Mouse (Mus musculus) mature B cell (primary cell): ENCODE data around the gene Cers6.

ENCODE experiments used
- in situ Hi-C: fragments of 300-500 bp; cut with MboI; formaldehyde crosslinking; loops from 2 replicates; pipeline ENCODE4 v1.14.3; 2019

The Cers6 gene

DNA sequence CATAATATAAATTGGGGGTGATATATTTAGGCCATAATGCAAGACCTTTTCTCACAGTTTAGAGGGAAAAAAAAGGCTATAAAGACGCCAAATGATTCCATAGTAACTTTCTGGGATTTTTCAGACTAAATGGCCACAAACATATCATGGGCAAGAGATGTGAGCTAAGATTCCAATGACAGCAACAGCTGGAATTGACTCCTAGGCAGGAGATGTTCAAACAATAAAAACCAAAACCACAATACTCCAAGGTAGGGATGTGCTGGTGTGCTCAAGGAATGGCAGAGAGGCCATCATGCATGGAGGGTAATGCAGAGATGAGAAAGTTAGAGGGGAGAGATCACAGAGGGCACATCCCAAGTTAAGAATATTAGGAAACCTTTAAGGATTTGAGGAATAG, 257.8 kb downstream of the Cers6 start:
- in situ Hi-C loops: no loop called here

DNA sequence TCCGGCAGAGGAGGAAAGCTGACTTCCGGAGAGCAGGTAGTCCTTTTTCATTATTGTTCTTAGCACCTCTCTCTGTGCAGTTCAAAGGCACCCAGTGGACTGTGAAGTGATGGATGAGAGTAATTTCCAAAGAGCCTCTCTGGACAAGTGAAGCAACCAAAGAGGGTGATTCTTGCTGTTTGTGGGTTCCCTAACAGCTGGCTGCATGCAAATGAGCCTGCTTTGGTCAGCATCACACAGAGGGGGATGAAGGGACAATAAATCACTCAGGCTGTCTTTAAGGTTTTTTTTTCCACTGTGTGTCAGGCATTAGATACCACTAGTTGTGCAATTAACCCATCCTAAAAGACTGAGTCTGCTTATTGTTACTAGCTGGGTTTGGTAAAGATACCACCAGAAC, 258.5 kb downstream of the Cers6 start:
- in situ Hi-C loops: no loop called here

DNA sequence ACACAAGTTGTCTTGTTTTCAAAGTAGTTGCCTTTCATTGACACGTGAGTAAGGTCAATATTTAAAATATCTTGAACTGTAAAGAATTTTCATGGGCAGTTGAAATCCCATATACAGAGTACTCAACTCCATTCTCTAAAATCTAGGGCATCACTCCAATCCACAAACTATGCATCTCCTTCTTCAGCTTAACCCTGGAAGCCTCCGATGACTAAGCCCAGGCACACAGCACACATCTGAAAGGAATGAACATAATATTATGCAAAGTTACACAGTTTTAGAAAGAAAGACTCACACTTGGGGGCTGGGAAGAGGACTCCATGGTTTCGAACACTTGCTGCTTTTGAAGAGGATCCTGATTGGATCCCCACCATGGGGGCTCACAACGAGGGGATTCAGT, 260.4 kb downstream of the Cers6 start:
- in situ Hi-C loops: no loop called here

DNA sequence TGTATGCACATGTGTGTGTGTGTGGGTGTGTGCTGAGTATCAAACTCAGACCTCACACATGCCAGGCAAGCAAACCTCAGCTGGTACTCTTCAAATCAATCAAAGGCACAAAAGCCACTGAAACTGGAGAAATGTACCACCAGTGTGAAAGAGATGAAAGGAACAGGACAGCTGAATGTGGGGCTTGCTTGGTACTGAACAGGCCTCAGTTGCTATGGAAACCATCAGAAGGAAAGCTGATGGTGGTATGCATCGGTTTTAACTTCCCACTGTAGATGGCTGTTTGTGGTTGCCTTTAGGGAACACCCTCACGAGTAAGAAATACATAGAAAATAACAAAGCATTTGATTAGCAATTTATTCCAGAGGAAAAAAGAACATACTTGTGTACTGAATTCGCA, 264.2 kb downstream of the Cers6 start:
- in situ Hi-C loops: no loop called here

DNA sequence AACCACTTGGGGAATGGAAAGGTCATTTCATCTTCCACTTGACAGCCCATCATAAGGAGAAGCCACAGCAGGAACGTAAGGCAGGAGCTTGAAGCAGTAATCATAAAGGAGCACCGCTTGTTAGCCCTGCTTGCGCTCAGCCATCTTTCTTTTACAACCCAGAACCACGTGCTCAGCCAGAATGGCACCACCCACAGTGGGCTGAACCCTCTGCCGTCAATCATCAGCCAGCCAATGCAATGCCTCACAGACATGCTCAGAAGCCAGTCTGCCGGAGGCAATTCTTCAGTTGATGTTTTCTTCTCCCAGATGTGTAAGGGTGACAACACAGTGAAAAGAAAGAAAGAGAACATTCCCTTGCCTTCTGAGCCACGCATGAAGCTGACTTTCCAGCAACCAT, 267.1 kb downstream of the Cers6 start:
- in situ Hi-C loops: no loop called here

DNA sequence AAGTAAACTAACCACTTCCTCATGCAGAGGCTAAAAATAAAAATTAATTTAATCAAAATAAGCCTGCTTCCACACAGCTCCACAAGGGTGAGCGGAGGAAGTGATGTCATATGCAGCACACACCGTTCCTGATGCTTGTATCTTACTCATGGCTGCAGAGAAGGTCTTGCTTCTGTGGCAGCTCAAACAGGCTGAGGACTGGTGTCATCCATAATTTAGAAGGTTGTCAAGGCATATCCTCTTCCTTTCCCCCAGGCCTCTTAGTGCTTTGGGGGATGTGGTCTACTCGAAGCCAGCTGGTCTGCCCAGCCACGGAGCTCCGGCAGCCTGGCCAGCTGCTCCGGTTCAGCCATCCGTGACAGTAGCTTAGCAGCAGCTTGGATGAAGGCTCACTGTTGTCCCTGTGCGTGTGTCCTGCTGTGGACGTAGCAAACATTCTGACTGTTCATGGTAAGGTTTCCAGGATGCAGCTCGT, 267.7 kb downstream of the Cers6 start:
- in situ Hi-C loops: no loop called here

DNA sequence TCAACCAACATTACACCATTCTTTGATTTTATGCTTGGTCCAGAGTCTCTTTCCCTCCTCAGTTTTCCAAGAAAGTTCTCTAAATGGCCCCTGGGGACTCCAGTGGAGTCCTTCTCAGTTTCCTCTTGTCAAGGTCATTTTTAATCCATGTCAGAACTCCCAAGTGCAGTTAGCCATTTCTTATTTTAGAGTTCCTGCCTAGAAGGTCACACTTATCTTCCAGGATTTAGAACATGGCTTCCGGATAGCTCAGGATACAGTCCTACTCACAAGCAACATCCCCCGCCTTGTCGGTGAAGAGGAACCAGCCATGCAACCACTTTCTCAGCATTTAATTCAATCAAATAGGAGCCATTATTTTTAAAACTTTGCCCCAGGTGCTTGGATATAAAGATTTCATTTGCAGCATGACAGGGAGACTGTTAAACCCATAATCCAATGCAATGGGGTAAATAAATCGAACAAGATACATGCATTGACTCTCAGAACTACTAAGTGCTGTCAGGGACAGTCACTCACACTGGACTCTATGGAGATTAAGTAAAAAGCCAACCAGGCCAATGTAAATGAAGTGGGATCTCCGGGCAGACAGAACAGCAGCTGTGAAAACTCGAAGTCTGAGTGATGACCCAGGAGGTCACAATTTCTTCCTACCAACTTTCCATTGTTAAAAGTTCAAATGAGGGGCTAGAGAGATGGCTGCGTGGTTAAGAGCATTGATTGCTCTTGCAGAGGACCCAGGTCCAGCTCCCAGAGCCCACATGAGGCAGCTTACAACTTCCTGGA, 268.4 kb downstream of the Cers6 start:
- in situ Hi-C loops: no loop called here

DNA sequence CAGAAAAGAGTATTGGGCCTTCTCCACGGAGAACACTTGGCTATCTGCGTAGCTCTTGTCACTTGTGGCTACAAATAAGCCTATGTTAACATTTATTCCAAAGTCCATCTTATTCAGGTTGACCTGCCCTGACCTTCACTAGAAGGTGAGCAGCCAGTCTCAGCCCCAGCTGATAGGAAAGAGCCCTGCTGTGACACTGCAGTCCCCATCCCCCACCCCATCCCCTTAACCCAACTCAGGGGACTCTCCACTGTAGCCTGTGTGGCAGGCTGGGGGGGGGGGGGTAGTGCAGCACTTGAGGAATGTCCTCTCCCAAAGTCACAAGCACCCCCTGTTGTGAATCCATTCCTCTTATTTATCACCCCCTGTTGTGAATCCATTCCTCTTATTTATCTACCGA, 270.8 kb downstream of the Cers6 start:
- in situ Hi-C loops: no loop called here

DNA sequence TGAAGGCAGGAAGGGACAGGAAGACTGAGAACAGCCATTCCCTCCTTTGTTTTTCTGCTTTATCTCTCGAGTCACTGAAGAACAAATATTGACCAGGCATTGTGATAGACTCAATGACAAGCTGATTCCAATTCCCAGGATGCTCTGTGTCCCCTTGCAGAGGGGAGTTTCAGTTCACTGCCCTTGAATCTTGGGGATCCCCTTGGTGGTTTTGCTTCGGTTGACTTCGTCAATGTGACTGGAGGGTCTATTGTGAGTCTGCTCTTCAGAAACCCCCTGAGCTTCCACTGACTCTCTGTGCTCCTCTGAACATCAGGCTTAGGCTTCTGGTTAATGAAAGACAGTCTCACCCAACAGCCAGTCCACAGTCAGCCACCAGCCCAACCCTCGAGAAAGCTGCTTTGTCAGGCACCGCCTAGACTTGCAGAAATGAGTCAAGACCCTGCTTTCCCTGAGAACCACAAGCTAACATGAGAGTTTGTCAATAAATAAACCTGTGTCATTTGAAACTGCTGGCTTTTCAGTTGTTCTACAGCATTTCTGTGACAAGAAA, 271.3 kb downstream of the Cers6 start:
- in situ Hi-C loops: no loop called here

DNA sequence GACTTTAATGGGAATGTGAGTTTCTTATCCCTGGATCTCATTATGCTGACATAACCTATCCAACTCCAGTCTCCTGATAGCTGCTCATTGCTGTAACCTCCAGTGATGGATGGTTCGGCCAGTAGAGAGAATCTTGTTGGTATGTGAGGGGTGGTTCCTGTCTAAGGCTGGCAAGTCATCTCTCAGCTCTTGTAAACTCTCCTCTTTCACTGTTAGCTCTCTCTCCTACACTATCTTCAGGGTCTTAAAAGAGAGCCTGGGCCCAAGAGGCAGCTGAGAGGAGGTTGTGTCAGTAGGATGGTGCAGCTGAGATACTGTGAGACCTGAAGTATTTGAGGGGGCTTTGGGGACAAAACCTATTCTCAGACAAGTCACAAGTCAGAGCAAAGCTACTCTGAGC, 272.9 kb downstream of the Cers6 start:
- in situ Hi-C loops: no loop called here

DNA sequence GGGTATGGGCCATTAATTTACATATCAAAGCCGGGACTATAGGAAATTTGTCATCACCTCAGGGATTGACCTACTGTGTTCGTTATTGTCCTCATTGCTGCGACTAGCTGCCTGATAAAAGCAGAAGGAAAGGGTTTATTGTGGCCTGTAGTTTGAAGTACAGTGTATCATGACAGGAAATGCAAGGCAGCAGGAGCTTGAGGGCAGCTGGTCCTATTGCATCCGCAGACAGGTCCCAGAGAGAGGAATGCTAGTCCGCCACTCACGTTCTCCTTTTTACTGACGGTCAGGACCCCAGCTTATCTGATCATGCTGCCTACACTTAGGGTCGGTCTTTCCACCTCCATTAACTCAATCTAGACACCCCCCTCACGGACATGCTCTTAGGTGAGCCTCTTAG, 273.7 kb downstream of the Cers6 start:
- in situ Hi-C loops: no loop called here

DNA sequence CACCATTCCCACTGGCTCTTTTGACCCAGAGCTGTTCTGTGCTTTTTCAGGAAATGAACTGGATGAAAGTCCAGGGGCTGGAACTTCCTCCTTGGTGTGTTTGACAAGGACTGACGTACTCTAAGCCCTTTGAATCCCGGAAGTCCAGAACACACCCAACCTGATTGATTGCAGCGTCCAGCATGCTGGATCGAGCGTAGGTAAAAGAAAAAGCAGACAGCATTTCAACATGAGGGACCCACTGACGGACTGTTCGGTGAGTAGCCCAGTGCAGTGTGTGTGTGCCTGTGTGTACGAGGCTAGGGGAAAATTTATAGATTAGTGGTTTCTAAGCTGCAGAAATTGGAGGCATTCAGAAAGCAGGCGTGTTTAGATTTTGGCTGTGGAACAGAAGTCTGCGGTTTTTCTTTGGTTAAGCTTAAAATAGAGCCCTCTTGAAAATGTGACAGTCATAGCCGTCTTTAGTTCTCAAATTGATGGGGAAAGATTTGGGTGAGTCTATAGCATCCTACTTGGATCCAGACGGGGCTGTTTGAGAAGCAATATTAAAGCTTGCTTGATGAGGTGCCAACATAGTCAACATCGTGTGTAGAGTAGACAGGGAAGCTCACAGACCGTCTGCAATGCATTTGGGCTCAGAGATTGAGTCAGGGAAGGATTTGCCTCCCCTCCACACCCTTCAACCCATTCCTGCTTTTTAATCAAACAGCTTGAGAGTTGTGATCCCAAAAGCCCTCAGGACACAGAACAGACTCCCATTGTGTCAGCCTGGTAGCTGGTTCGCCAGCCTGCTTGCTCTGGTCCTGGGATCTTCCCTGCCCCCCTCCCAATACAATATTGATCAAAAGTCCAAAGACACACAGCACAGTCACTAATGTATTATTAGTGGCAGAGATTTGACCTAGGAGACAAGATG, 274.7 kb downstream of the Cers6 start, which contains the start of gene Nostrin:
Gene Nostrin, plus strand, starts transcription at position 140 of the 916 bp plus-strand sequence.
- in situ Hi-C loops: no loop called here

DNA sequence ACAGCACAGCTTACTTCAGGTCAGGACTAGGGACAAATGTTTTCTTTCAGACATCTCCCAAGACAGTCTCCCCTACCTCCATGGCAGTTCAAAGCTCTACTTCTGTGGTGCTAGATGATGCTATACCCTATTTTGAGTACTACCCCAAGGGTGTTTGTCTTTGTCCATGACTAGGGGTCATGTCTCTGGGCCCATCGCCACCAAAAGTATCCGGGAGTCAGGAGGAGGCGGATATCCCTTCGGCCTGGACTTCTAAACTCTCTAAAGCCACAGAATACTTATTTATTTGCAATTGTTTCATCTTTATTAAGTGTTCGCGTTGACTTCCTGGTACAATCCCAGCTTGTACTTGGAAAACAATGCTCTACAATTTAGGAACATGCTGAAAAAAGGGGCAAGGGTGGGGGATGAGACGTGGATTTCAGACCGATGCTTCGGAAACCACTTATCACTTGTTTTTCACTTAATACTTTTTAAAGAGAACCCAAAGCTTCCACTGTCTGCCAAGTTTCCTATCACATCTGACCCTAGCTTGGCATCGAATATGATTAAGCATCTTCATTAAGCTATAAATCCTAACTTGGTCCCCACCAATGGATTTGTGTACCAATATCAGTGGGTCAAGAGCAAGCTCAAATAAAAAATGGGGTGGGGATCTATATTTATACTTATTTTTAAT, 276.3 kb downstream of the Cers6 start:
- in situ Hi-C loops: no loop called here

DNA sequence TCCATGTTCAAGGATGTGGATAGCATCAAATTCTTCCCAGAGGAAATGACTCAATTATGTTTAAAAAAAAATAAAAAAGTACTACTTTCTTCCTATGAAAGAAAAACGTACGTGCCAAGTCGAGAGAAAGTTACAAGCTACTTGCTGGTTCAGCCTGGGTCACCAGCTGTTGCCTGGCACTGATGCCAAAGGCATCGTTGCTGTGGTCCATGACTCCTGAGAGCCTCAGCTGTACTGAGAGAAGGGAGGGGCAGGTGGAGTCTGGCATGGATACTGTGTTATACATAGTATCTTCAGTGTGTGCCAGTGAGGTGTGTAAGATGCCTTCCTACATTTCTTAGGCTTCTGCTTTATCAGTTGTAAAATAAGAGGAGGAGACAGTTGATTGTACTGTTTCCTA, 277.5 kb downstream of the Cers6 start:
- in situ Hi-C loops: no loop called here

DNA sequence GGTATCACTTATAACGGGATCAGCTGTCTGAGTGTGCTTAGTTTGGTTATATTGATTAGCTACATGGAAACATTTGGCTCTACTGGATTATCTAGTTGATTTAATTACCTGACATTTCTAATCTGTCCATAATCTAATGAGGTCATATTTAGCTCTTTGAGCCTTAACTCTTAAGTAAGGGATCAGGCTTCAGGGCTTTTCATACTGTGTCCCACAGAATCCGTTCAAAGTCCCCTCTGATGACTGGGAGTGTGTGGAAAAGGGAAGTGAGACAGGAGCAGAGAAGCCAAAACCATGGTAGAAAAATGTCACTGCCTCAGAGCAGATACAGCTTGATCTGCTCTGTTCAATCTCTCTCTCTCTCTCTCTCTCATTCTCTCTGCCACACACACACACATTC, 279.0 kb downstream of the Cers6 start:
- in situ Hi-C loops: no loop called here

DNA sequence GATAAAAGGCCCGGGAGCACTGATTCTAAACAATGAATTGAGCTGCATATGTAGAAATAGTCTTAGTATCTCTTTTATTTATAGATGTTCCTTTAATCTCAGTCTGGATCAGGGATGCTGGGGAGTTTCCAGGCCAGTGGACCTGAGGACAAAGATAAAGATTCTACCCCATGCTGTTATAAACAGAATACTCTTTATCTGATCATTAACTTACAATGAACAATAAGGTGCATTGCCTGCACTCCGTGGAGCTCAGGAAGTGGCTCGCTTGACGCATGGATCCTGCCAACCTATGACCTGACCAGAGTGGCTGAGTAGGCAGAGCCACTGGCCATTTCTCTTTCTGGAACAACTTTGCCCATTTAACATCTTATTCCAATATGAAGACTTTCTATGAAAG, 279.6 kb downstream of the Cers6 start:
- in situ Hi-C loops: no loop called here

DNA sequence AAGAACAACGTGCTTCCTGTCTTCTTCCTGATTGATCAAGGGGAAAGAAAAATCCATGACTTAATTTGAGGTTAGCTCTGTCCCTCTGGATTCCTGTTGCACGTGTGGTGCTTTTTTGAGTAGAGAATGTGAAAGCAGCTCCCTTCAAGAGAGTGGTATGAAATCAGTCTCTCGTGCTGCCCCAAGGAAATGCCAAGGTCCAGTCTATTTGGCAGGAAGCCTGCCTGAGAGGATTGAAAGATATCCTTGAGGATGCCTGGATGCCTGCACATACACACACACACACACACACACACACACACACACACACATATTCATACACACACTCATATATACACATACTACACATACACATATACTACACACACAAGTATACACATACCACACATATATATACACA, 287.4 kb downstream of the Cers6 start:
- in situ Hi-C loops: no loop called here

DNA sequence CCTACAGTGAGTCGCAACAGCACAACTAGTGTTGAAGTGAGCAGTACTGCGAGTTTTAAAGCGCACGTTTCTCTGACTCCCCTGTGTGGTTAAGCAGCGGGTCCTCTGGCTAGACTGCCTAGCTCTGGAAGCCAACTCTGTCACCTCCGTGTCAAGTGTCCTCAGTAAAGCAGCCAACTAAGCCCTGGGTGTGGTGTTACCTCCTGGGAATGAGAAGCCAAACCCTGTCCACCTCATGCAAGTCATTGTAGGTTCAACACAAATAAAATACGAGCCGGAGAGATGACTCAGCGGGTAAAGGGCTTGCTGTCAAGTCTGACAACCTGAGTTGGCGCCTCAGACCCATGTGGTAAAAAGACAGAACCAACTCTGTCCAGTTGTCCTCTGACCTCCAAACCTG, 287.9 kb downstream of the Cers6 start:
- in situ Hi-C loops: no loop called here

DNA sequence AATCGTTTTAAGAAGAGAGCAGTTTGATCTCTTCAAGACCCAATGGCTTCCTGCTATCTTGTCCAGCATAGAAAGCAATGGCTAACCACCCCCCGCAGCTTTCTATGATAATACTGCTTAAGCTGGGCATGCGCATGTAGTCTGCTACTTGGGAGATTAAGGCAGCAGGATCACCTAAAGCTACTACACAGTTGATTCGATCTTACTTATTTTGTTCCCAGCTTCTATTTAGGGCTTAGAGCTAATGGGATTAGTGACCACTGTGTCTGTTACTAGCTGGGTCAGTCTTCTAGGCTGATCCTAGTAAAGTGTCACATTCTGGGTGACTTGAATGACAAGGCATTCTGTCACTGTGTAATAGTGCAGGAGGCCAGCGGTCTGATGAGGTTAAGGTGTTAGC, 289.6 kb downstream of the Cers6 start:
- in situ Hi-C loops: no loop called here

DNA sequence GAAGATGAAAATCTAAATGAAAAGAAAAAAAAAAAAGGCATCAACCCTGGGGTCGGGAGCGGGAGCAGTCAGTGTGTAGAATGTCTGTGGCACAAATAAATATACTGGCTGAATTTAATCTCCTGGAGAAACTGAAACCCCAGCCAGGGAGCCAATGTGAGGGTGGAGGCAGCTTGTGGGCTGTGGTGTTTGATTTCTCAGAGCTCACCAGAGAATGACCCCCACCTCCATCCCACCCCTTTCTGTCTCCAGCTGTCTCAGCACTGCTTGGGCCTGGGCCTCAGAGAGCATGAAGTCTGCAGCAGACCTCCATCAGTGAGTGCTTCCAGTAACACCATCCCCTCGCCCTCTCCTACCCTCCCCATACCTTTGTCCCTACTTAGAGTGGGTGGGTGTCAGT, 294.6 kb downstream of the Cers6 start:
- in situ Hi-C loops: no loop called here

DNA sequence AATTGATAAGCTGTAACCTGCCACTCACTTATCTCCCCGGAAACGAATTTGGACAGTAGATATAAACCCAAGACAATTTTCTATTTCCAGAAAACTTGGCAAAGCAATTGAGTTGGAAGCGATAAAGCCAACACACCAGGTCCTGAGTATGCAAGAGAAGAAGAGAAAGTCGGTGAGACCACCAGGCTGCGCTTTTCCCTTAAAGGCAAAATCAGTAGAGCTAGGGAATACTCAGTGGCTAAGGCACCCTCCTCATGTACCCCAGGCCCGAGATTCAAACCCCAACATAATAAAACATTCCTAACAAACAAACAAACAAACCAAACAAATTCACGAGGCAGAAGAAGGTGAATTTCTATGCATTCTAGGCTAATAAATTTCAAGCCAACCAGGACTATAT, 295.0 kb downstream of the Cers6 start:
- in situ Hi-C loops: no loop called here

DNA sequence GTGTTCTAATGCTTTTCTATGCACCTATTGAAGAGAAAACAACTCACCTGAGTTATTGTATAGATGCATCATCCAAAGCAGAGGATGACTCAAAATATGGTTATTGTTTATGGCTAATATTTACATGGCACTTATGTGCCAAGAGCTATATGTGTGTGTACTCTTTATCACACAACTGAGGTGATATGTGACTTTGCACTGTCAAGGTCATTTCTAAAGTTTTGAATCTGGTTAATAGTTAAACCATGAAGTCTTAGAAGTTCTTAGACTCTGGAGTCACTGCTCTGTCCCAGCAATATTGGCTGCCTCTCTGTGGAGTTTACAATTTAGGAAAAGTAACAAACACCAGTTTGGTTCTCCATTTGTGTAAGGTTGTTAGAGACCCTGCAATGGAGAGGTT, 297.7 kb downstream of the Cers6 start:
- in situ Hi-C loops: no loop called here
